Mouse (Mus musculus) embryonic facial prominence, embryonic 15.5 days (tissue): ENCODE data around the gene Fam160b1. TPM values are rescaled to one million over a fixed set of nuclear protein-coding genes. Genes with fewer than 3 reads are reported as not detected.

Experiments
- ATAC-seq: fragments of 200-750 bp; cut with Nextera tagmentation; 2 replicates; pipeline ENCODE4 v1.8.0; 2017; ENCODE audit warnings: low read depth, moderate TSS enrichment; ENCODE audit not compliant: insufficient number of reproducible peaks, low FRiP score, low TSS enrichment
- H3K27ac ChIP-seq: fragments of 300-500 bp; sonication (generic); replicated peaks from 2 replicates; pipeline ENCODE4 v1.5.1; 2015; ENCODE audit warnings: mild to moderate bottlenecking, inconsistent platforms
- H3K27me3 ChIP-seq: fragments of 300-500 bp; sonication (generic); 2 replicates; pipeline ENCODE4 v1.6.1; 2015; ENCODE audit warnings: inconsistent platforms
- H3K36me3 ChIP-seq: fragments of 300-500 bp; sonication (generic); 2 replicates; pipeline ENCODE4 v1.6.1; 2015; ENCODE audit warnings: mild to moderate bottlenecking, inconsistent platforms
- H3K4me1 ChIP-seq: fragments of 300-500 bp; sonication (generic); 2 replicates; pipeline ENCODE4 v1.6.1; 2015; ENCODE audit warnings: inconsistent platforms
- H3K4me2 ChIP-seq: fragments of 300-500 bp; sonication (generic); replicated peaks from 2 replicates; pipeline ENCODE4 v1.6.1; 2015; ENCODE audit warnings: mild to moderate bottlenecking, inconsistent platforms
- H3K4me3 ChIP-seq: fragments of 300-500 bp; sonication (generic); replicated peaks from 2 replicates; pipeline ENCODE4 v1.5.1; 2015; ENCODE audit warnings: mild to moderate bottlenecking, inconsistent platforms
- H3K9ac ChIP-seq: fragments of 300-500 bp; sonication (generic); 2 replicates; pipeline ENCODE4 v1.6.1; 2015; ENCODE audit warnings: inconsistent platforms
- H3K9me3 ChIP-seq: fragments of 300-500 bp; sonication (generic); replicated peaks from 2 replicates; pipeline ENCODE4 v1.6.1; 2016; ENCODE audit warnings: inconsistent platforms
- WGBS: fragments of 180-500 bp; shearing (Covaris S2); methylation state at CpG from one replicate; pipeline ENCODE4 v1.1.7; 2015; 5-methylcytosine and 5-hydroxymethylcytosine counted together
- polyA plus RNA-seq: library from polyadenylated mRNA; unstranded; fragments of >200 nt; fragmentation: Nextera tagmentation; extraction: Ambion mirVana; gene quantifications from 2 replicates; pipeline ENCODE4 v1.2.1, GENCODE M21; 2015

Gene Fam160b1
- polyA plus RNA-seq, 1 experiment from 2014 or later: 16.3 TPM

GRCm38 (mm10) chr19:57358836-57359598 is 1.5 kb upstream of the Fam160b1 start:
- H3K4me2 ChIP-seq: peak overlapping the region; percentile 68; the same call in 1 of the 2 replicates
- 0 out of 2 replicates have a peak overlapping the region, but pooled peaks have one; percentile 97 for H3K4me3 ChIP-seq
- no peak overlapping the region for H3K27ac ChIP-seq
- no peaks in the 10 kb centered on the region for H3K36me3 ChIP-seq
- ATAC-seq: no peak
- no peaks in the 10 kb centered on the region for H3K9me3 ChIP-seq
- no peaks in the 10 kb centered on the region for H3K27me3 ChIP-seq
- 84% methylated on average over 20 of the region's 20 CpGs for WGBS
- peaks cover 51% of the 10 kb centered on the region for H3K4me1 ChIP-seq
- no peak overlapping the region for H3K9ac ChIP-seq

GRCm38 (mm10) chr19:57359701-57360326 is 666 bp upstream of the Fam160b1 start:
- no peak for ATAC-seq
- Histone ChIP-seq H3K9ac (no peak overlapping the region), H3K4me1 (peaks cover 56% of the 10 kb centered on the region)

GRCm38 (mm10) chr19:57361131-57361938 is 855 bp downstream of the Fam160b1 start:
- WGBS: under 1% methylated on average over 71 of the region's 78 CpGs
- H3K27ac ChIP-seq: peak overlapping the region; percentile 97
- H3K4me2 ChIP-seq: peak overlapping the region; percentile 68
- ATAC-seq: peak; percentile 66
- no peaks in the 10 kb centered on the region for H3K36me3 ChIP-seq
- H3K4me1 ChIP-seq: peaks cover 56% of the 10 kb centered on the region
- peak overlapping the region; percentile 97 for H3K4me3 ChIP-seq
- no peaks in the 10 kb centered on the region for H3K9me3 ChIP-seq
- peak overlapping the region; percentile 100 for H3K9ac ChIP-seq
- no peaks in the 10 kb centered on the region for H3K27me3 ChIP-seq

More at GRCm38 (mm10) chr19:57359701-57360326, 666 bp upstream of the Fam160b1 start:
- Histone ChIP-seq H3K4me2 (peak overlapping the region; percentile 68), H3K27me3 (no peaks in the 10 kb centered on the region), H3K36me3 (no peaks in the 10 kb centered on the region), H3K4me3 (peak overlapping the region; percentile 97), H3K9me3 (no peaks in the 10 kb centered on the region), H3K27ac (peak overlapping the region; percentile 83; the same call in 1 of the 2 replicates)
- WGBS: 44% methylated on average over 10 of the region's 10 CpGs

GRCm38 (mm10) chr19:57361939-57362307 is 1.4 kb downstream of the Fam160b1 start:
- Histone ChIP-seq H3K4me3 (peak overlapping the region; percentile 97), H3K27ac (peak overlapping the region; percentile 97), H3K36me3 (no peaks in the 10 kb centered on the region), H3K4me1 (peaks cover 56% of the 10 kb centered on the region), H3K9ac (peak overlapping the region; percentile 100), H3K9me3 (no peaks in the 10 kb centered on the region), H3K4me2 (peak overlapping the region; percentile 68), H3K27me3 (no peaks in the 10 kb centered on the region)
- 7% methylated on average over 3 of the region's 3 CpGs for WGBS
- ATAC-seq: no peak

GRCm38 (mm10) chr19:57362586-57362985 is 2.1 kb downstream of the Fam160b1 start:
- H3K9ac ChIP-seq: no peak overlapping the region
- H3K36me3 ChIP-seq: no peaks in the 10 kb centered on the region
- peaks cover 63% of the 10 kb centered on the region for H3K4me1 ChIP-seq
- H3K4me3 ChIP-seq: peak overlapping the region; percentile 28
- peak overlapping the region; percentile 68 for H3K4me2 ChIP-seq
- WGBS: 22% methylated on average over 5 of the region's 5 CpGs
- no peak overlapping the region for H3K27ac ChIP-seq
- no peak for ATAC-seq
- no peaks in the 10 kb centered on the region for H3K27me3 ChIP-seq
- no peaks in the 10 kb centered on the region for H3K9me3 ChIP-seq

- H3K4me2 ChIP-seq: peak overlapping the region; percentile 68
- 22% methylated on average over 7 of the region's 7 CpGs for WGBS
- H3K9me3 ChIP-seq: no peaks in the 10 kb centered on the region
- no peak overlapping the region for H3K27ac ChIP-seq
- H3K36me3 ChIP-seq: no peaks in the 10 kb centered on the region
- peaks cover 67% of the 10 kb centered on the region for H3K4me1 ChIP-seq
- H3K27me3 ChIP-seq: no peaks in the 10 kb centered on the region
- H3K4me3 ChIP-seq: peak overlapping the region; percentile 28
- H3K9ac ChIP-seq: no peak overlapping the region
- ATAC-seq: no peak
Measured at GRCm38 (mm10) chr19:57363076-57363475, 2.6 kb downstream of the Fam160b1 start.

- no peaks in the 10 kb centered on the region for H3K9me3 ChIP-seq
- H3K9ac ChIP-seq: no peak overlapping the region
- H3K27me3 ChIP-seq: no peaks in the 10 kb centered on the region
- H3K27ac ChIP-seq: no peak overlapping the region
- 87% methylated on average over 7 of the region's 7 CpGs for WGBS
- H3K4me1 ChIP-seq: peaks cover 62% of the 10 kb centered on the region
- no peaks in the 10 kb centered on the region for H3K36me3 ChIP-seq
- ATAC-seq: no peak
- H3K4me3 ChIP-seq: no peak overlapping the region
- no peak overlapping the region for H3K4me2 ChIP-seq
Measured at GRCm38 (mm10) chr19:57363538-57363937, 3.1 kb downstream of the Fam160b1 start.

- H3K36me3 ChIP-seq: peaks cover 9% of the 10 kb centered on the region
- no peaks in the 10 kb centered on the region for H3K9me3 ChIP-seq
- 0 out of 2 replicates have a peak overlapping the region, but pooled peaks have one; percentile 3 for H3K4me2 ChIP-seq
- H3K27me3 ChIP-seq: no peaks in the 10 kb centered on the region
- no peak overlapping the region for H3K9ac ChIP-seq
- H3K4me1 ChIP-seq: peaks cover 52% of the 10 kb centered on the region
- H3K27ac ChIP-seq: no peak overlapping the region
- 49% methylated on average over 11 of the region's 11 CpGs for WGBS
- no peak for ATAC-seq
- H3K4me3 ChIP-seq: no peak overlapping the region
Measured at GRCm38 (mm10) chr19:57364942-57365673, 4.6 kb downstream of the Fam160b1 start.

GRCm38 (mm10) chr19:57366007-57366406 is 5.5 kb downstream of the Fam160b1 start:
- no peak for ATAC-seq
- Histone ChIP-seq H3K27ac (0 out of 2 replicates have a peak overlapping the region, but pooled peaks have one; percentile 39), H3K4me1 (peaks cover 50% of the 10 kb centered on the region)

GRCm38 (mm10) chr19:57366626-57367025 is 6.1 kb downstream of the Fam160b1 start:
- ATAC-seq: no peak
- Histone ChIP-seq H3K36me3 (peaks cover 23% of the 10 kb centered on the region), H3K9ac (no peak overlapping the region), H3K4me3 (no peak overlapping the region), H3K4me2 (no peak overlapping the region), H3K27me3 (no peaks in the 10 kb centered on the region), H3K4me1 (peaks cover 50% of the 10 kb centered on the region), H3K9me3 (no peaks in the 10 kb centered on the region), H3K27ac (no peak overlapping the region)
- 30% methylated on average over 5 of the region's 5 CpGs for WGBS

More at GRCm38 (mm10) chr19:57366007-57366406, 5.5 kb downstream of the Fam160b1 start:
- WGBS: 50% methylated on average over 8 of the region's 8 CpGs
- H3K4me2 ChIP-seq: no peak overlapping the region
- no peaks in the 10 kb centered on the region for H3K27me3 ChIP-seq
- no peak overlapping the region for H3K9ac ChIP-seq
- H3K4me3 ChIP-seq: no peak overlapping the region
- peaks cover 17% of the 10 kb centered on the region for H3K36me3 ChIP-seq
- no peaks in the 10 kb centered on the region for H3K9me3 ChIP-seq
